Mouse (Mus musculus): Measurements from ENCODE around the gene Gxylt2.

DNA sequence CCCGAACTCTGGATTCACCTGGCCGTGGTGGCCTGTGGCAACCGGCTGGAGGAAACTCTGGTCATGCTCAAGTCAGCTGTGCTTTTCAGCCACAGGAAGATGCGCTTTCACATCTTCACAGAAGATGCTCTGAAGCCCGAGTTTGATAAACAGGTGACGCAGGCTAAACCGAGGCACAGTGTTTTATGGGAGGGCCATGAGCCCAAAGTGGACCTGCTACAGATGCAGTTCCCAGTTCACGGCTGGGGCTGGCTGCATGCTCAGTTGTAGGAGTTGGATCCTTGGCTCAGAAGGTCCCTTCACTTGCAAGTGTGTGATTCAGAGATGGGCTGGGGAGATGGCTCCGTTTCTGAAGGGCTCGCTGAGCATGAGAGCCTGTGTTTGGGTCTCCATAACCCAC is 28.7 kb downstream of the Gxylt2 start:
- no peak for TF ChIP-seq POLR2A (IDR thresholded peaks at IDR 0.05; ENCODE audit: borderline replicate concordance, control insufficient read depth, low read depth, low read length)
- TF ChIP-seq CTCF (IDR thresholded peaks at IDR 0.05; ENCODE audit: control insufficient read depth, insufficient read depth, low read length), result no peak
